Mouse (Mus musculus) C2C12 (cell line): ENCODE measurements around the gene Tex12.

Source experiments
- CTCF ChIP-seq: IDR thresholded peaks from one replicate; pipeline ENCODE4 v1.5.1; 2011; ENCODE audit not compliant: control insufficient read depth, insufficient read depth, insufficient read length
- MYOD1 ChIP-seq: IDR thresholded peaks from one replicate; pipeline ENCODE4 v1.6.1; 2011; ENCODE audit warnings: low read depth; ENCODE audit not compliant: control insufficient read depth, insufficient read length

GRCm38 (mm10) chr9:50527860-50528259 lies 33.3 kb downstream of the Tex12 start:
- TF ChIP-seq CTCF (no peak), MYOD1 (no peak)
